Mouse (Mus musculus): ENCODE results near the gene Sv2c. TPM values are rescaled to one million over a fixed set of nuclear protein-coding genes. Genes with fewer than 3 reads are reported as not detected.
"Not testable (repeated sequence)": the region's sequence is repeated elsewhere in the genome, so short reads cannot be mapped to it uniquely, and the experiment has no call there.

Gene Sv2c
- polyA plus RNA-seq, 1 experiment, result 0.18 TPM

- no peak overlapping the region for H3K27ac ChIP-seq (ENCODE audit: insufficient read depth, low read length)
- no peaks in the 10 kb centered on the region for H3K36me3 ChIP-seq (ENCODE audit: control insufficient read depth, insufficient read depth, low read length)
- DNase-seq (ENCODE audit: low read depth in 1 of 2, low spot score in 2 of 2), result peak in 1 of 2 experiments; percentile 45
- TF ChIP-seq CTCF (IDR thresholded peaks at IDR 0.05; ENCODE audit: extremely low read depth, insufficient read depth, insufficient read length, insufficient replicate concordance) (peak; percentile 75; the same call in 1 of the 2 replicates), POLR2A (IDR thresholded peaks at IDR 0.05; ENCODE audit: low read depth, low read length) (no peak)
- H3K27me3 ChIP-seq (ENCODE audit: control insufficient read depth, insufficient read depth, low read length), result no peaks in the 10 kb centered on the region
- WGBS, result 57% methylated on average over 11 of the region's 11 CpGs
- no peak overlapping the region for H3K4me3 ChIP-seq (ENCODE audit: extremely low read depth, insufficient read depth, insufficient read length)
- no peaks in the 10 kb centered on the region for H3K4me1 ChIP-seq (ENCODE audit: control insufficient read depth, insufficient read depth, insufficient read length)
Measured at GRCm38 (mm10) chr13:95973368-95973958, 158.9 kb downstream of the Sv2c start.

DNA sequence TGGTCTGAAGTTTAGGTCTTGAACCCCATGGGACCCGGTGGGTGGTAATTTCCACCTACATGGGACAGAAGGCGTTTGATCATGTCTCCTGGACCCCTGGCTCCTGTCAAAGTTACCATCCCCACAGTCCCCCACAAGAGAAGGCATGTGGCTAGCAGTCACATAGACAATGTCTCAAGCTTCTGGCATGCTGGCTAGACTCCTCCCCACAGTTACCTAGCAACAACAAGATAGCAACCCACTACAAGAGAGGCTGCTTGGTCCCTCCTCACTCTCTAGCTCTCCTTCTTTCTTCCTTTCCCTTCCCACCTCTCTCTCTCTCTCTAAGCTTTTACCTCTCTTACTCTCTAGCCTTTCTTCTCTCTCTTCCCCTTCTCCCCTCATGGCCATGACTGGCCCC is 164.3 kb downstream of the Sv2c start:
- H3K27me3 ChIP-seq (ENCODE audit: control insufficient read depth, insufficient read depth, low read length); DNase-seq (ENCODE audit: low read depth in 1 of 2, low spot score in 2 of 2); H3K36me3 ChIP-seq (ENCODE audit: control insufficient read depth, insufficient read depth, low read length); H3K27ac ChIP-seq (ENCODE audit: insufficient read depth, low read length); H3K4me3 ChIP-seq (ENCODE audit: extremely low read depth, insufficient read depth, insufficient read length); H3K4me1 ChIP-seq (ENCODE audit: control insufficient read depth, insufficient read depth, insufficient read length): not testable (repeated sequence)
- 74% methylated on average over 2 of the region's 2 CpGs for WGBS

DNA sequence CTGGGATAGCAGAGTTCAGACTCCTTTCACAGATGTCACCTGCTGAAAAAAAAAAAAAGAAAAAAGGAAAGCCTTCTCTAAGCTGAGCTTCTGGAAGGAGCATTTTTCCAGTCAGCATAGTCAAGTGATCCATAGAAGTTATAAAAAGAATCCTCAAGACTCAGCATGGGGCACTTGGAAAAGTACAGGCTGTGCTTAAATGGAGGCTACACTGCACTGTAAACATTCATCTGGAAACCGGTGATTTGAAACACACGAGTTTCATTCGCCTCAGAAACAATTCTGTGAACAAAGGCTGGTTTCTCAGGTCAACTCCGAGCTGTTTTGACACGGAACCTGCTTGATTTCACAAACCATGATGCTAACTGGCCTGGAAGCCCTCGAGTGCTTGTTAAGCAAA is 165.6 kb downstream of the Sv2c start:
- Histone ChIP-seq H3K27ac (ENCODE audit: insufficient read depth, low read length) (no peak overlapping the region), H3K4me3 (ENCODE audit: extremely low read depth, insufficient read depth, insufficient read length) (no peak overlapping the region), H3K27me3 (ENCODE audit: control insufficient read depth, insufficient read depth, low read length) (no peaks in the 10 kb centered on the region), H3K4me1 (ENCODE audit: control insufficient read depth, insufficient read depth, insufficient read length) (peaks cover 3% of the 10 kb centered on the region), H3K36me3 (ENCODE audit: control insufficient read depth, insufficient read depth, low read length) (no peaks in the 10 kb centered on the region)
- 92% methylated on average over 6 of the region's 6 CpGs for WGBS
- TF ChIP-seq POLR2A (IDR thresholded peaks at IDR 0.05; ENCODE audit: low read depth, low read length) (no peak), CTCF (IDR thresholded peaks at IDR 0.05; ENCODE audit: extremely low read depth, insufficient read depth, insufficient read length, insufficient replicate concordance) (no peak)
- no peak for DNase-seq (ENCODE audit: low read depth in 1 of 2, low spot score in 2 of 2)

DNA sequence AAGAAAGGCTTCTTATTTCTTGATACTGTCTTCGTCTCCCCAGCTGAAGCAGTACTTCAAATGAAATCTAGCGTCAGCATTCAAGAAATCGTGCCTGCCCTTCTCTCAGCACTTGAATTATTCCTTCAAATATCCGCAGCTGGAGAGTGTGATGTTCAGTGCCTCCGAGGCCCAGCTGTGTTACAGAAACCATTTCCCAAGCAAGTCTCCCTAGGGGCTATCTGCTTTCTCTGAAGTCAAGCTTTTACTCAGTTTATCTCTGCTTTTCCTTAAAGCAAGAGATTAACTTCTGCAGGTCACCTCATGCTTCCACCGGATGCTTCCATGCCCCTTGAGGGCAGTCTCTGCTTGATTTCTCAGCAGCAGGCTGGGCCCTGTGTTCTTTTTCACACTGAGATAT is 166.8 kb downstream of the Sv2c start:
- DNase-seq (ENCODE audit: low read depth in 1 of 2, low spot score in 2 of 2), result no peak
- WGBS, result 82% methylated on average over 6 of the region's 6 CpGs
- TF ChIP-seq POLR2A (IDR thresholded peaks at IDR 0.05; ENCODE audit: low read depth, low read length), result no peak
- TF ChIP-seq CTCF (IDR thresholded peaks at IDR 0.05; ENCODE audit: extremely low read depth, insufficient read depth, insufficient read length, insufficient replicate concordance), result no peak
- H3K36me3 ChIP-seq (ENCODE audit: control insufficient read depth, insufficient read depth, low read length), result no peaks in the 10 kb centered on the region
- peak overlapping the region; percentile 32; the same call in 1 of the 2 replicates for H3K27ac ChIP-seq (ENCODE audit: insufficient read depth, low read length)
- no peaks in the 10 kb centered on the region for H3K27me3 ChIP-seq (ENCODE audit: control insufficient read depth, insufficient read depth, low read length)
- H3K4me1 ChIP-seq (ENCODE audit: control insufficient read depth, insufficient read depth, insufficient read length), result peaks cover 3% of the 10 kb centered on the region
- H3K4me3 ChIP-seq (ENCODE audit: extremely low read depth, insufficient read depth, insufficient read length), result no peak overlapping the region

GRCm38 (mm10) chr13:95965162-95965561 is 167.2 kb downstream of the Sv2c start:
- Histone ChIP-seq H3K27me3 (ENCODE audit: control insufficient read depth, insufficient read depth, low read length) (no peaks in the 10 kb centered on the region), H3K36me3 (ENCODE audit: control insufficient read depth, insufficient read depth, low read length) (no peaks in the 10 kb centered on the region), H3K27ac (ENCODE audit: insufficient read depth, low read length) (peak overlapping the region; percentile 32), H3K4me1 (ENCODE audit: control insufficient read depth, insufficient read depth, insufficient read length) (peaks cover 4% of the 10 kb centered on the region), H3K4me3 (ENCODE audit: extremely low read depth, insufficient read depth, insufficient read length) (no peak overlapping the region)
- WGBS, result 71% methylated on average over 10 of the region's 10 CpGs
- no peak for TF ChIP-seq CTCF (IDR thresholded peaks at IDR 0.05; ENCODE audit: extremely low read depth, insufficient read depth, insufficient read length, insufficient replicate concordance)
- TF ChIP-seq POLR2A (IDR thresholded peaks at IDR 0.05; ENCODE audit: low read depth, low read length), result no peak
- DNase-seq (ENCODE audit: low read depth in 1 of 2, low spot score in 2 of 2), result no peak

DNA sequence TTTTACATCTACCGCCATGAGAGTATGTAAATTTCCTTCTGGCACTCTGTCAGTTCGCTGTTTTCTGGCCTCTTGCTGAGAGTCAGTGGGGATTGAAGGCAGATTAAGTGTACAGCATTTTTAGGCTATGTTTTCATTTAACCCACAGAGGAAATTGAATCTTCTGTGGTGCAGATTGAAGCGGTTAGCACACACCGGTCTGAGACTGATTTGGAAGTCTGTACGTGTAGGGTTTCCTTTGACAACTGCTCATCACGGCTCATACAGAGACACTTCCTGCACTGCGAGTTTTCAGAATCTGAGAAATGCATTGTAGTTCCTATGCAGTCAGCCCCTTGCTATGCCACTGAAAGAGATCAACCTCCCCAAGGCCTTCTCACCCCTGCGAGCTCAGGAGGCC is 168.2 kb downstream of the Sv2c start:
- WGBS, result 30% methylated on average over 8 of the region's 8 CpGs
- H3K4me3 ChIP-seq (ENCODE audit: extremely low read depth, insufficient read depth, insufficient read length), result no peak overlapping the region
- no peaks in the 10 kb centered on the region for H3K36me3 ChIP-seq (ENCODE audit: control insufficient read depth, insufficient read depth, low read length)
- H3K4me1 ChIP-seq (ENCODE audit: control insufficient read depth, insufficient read depth, insufficient read length), result peaks cover 5% of the 10 kb centered on the region
- peak overlapping the region; percentile 81 for H3K27ac ChIP-seq (ENCODE audit: insufficient read depth, low read length)
- no peaks in the 10 kb centered on the region for H3K27me3 ChIP-seq (ENCODE audit: control insufficient read depth, insufficient read depth, low read length)
- no peak for TF ChIP-seq CTCF (IDR thresholded peaks at IDR 0.05; ENCODE audit: extremely low read depth, insufficient read depth, insufficient read length, insufficient replicate concordance)
- no peak for TF ChIP-seq POLR2A (IDR thresholded peaks at IDR 0.05; ENCODE audit: low read depth, low read length)
- DNase-seq (ENCODE audit: low read depth in 1 of 2, low spot score in 2 of 2), result no peak

DNA sequence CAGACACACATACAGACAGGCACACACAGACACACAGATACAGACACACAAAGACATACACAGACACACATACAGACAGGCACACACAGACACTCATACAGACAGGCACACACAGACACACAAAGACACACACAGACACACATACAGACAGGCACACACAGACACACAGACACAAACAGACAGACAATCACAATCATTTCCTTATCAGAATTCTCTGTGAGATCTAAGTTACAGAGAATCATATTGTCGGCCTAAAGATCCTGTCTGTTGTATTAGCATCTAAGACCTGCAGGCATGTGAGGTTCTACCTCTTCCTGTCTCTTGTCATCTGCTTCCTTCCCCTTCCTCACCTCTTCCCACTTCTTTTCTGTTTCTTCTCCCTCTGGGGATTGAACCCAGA is 168.7 kb downstream of the Sv2c start:
- H3K36me3 ChIP-seq (ENCODE audit: control insufficient read depth, insufficient read depth, low read length), result no peaks in the 10 kb centered on the region
- DNase-seq (ENCODE audit: low read depth in 1 of 2, low spot score in 2 of 2), result no peak
- peak overlapping the region; percentile 74 for H3K27ac ChIP-seq (ENCODE audit: insufficient read depth, low read length)
- H3K27me3 ChIP-seq (ENCODE audit: control insufficient read depth, insufficient read depth, low read length), result no peaks in the 10 kb centered on the region
- WGBS, result 20% methylated on average over 1 of the region's 1 CpGs
- TF ChIP-seq CTCF (IDR thresholded peaks at IDR 0.05; ENCODE audit: extremely low read depth, insufficient read depth, insufficient read length, insufficient replicate concordance) (no peak), POLR2A (IDR thresholded peaks at IDR 0.05; ENCODE audit: low read depth, low read length) (no peak)
- peaks cover 5% of the 10 kb centered on the region for H3K4me1 ChIP-seq (ENCODE audit: control insufficient read depth, insufficient read depth, insufficient read length)
- no peak overlapping the region for H3K4me3 ChIP-seq (ENCODE audit: extremely low read depth, insufficient read depth, insufficient read length)

Measured in spleen, adult 2 months (tissue).